Mouse (Mus musculus): ENCODE measurements around the gene Tbx3. TPM values are rescaled to one million over a fixed set of nuclear protein-coding genes. Genes with fewer than 3 reads are reported as not detected.

The Tbx3 gene
- polyA plus RNA-seq, 1 experiment from 2014 or later = 20.6 TPM

DNA sequence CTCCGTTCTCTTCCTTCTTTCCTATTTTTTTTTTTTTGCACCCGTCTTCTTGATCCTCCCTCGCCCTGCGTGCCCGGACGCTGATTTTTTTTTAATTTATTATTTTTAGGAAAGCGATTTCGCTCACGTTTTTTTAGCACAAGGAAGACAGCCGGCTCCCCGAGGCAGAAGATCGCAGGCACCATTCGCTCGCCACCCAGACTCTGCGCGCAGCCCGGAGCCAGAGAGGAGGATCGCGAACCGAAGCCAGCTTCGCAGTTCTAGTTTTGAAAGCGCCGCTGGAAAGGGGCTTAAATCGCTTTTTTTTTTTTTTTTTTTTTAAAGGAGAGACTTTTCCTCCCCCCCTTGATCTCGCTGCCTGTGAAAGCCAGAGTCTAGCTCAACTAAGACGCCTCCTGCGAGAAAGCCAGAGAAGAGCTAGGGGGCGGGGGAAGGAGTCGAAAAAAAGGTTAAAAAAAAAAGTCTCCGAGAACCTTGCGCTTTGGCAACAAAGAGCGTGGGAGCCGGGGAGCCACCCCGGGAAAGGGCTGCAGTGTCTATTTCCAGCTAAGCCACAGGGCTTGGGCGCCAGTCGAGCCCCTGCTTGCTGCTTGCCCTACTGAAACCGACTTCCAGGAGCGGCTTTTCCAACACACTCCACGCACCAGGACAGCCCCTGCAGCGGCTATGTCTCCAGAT is 794 bp downstream of the Tbx3 start:
- peaks cover 21% of the 10 kb centered on the region; the same call in 1 of the 2 replicates for H3K4me1 ChIP-seq (ENCODE audit: control insufficient read depth, insufficient read depth, low read length)
- no peaks in the 10 kb centered on the region for H3K36me3 ChIP-seq (ENCODE audit: control insufficient read depth, insufficient read depth, low read length)
- H3K9ac ChIP-seq (replicated peaks; ENCODE audit: low read depth, low read length) = peak overlapping the region; percentile 67
- no peak for ATAC-seq (ENCODE audit: insufficient number of reproducible peaks, insufficient read depth, low FRiP score, low read depth)
- H3K4me3 ChIP-seq (ENCODE audit: low read depth, low read length) = peak overlapping the region; percentile 44
- H3K9me3 ChIP-seq (ENCODE audit: control insufficient read depth, low read depth, low read length) = no peaks in the 10 kb centered on the region
- peak overlapping the region; percentile 82 for H3K4me2 ChIP-seq (replicated peaks; ENCODE audit: low read depth, low read length)
- peak overlapping the region; percentile 94 for H3K27ac ChIP-seq (ENCODE audit: low read length)
- under 1% methylated on average over 40 of the region's 40 CpGs for WGBS
- H3K27me3 ChIP-seq (ENCODE audit: control insufficient read depth, insufficient read depth, low read length) = peaks cover 25% of the 10 kb centered on the region

GRCm38 (mm10) chr5:119671965-119672347 is 1.5 kb downstream of the Tbx3 start:
- Histone ChIP-seq H3K9ac (replicated peaks; ENCODE audit: low read depth, low read length) (peak overlapping the region; percentile 67), H3K4me2 (replicated peaks; ENCODE audit: low read depth, low read length) (peak overlapping the region; percentile 82), H3K4me1 (ENCODE audit: control insufficient read depth, insufficient read depth, low read length) (peaks cover 21% of the 10 kb centered on the region; the same call in 1 of the 2 replicates), H3K27me3 (ENCODE audit: control insufficient read depth, insufficient read depth, low read length) (peaks cover 20% of the 10 kb centered on the region), H3K36me3 (ENCODE audit: control insufficient read depth, insufficient read depth, low read length) (no peaks in the 10 kb centered on the region), H3K4me3 (ENCODE audit: low read depth, low read length) (peak overlapping the region; percentile 44), H3K9me3 (ENCODE audit: control insufficient read depth, low read depth, low read length) (no peaks in the 10 kb centered on the region), H3K27ac (ENCODE audit: low read length) (peak overlapping the region; percentile 94; the same call in 1 of the 2 replicates)
- under 1% methylated on average over 23 of the region's 23 CpGs for WGBS
- ATAC-seq (ENCODE audit: insufficient number of reproducible peaks, insufficient read depth, low FRiP score, low read depth) = no peak

DNA sequence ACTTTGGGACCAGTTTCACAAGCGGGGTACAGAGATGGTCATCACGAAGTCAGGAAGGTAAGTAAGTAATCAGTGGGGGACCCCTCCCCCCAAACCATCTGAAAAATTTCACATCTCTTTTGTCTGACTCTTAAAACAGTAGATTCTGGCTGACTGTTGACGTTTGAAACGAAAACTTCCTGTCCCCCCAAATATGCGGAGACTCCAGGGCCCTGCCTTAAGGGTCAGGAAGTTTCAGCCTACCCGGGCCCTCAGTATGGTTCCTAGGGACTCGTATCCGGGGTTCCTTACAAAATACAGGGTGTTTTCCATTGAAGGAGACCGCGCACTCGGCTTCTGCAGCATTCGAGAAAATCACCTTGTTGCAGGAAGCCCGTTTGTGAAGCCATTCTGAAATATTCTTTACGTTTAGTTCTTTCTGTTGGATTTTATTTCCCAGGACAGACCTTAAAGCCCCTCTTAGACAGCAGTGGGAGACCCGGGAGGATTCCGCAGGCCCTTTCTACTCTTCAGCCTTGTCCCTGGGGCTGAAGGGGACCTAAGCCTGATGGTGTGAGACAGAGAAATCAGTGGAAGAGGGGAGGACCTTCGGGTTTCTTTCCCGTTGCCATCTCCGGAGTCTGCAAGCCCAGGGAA is 2.0 kb downstream of the Tbx3 start:
- no peaks in the 10 kb centered on the region for H3K9me3 ChIP-seq (ENCODE audit: control insufficient read depth, low read depth, low read length)
- H3K4me2 ChIP-seq (replicated peaks; ENCODE audit: low read depth, low read length) = peak overlapping the region; percentile 82
- peak overlapping the region; percentile 67 for H3K9ac ChIP-seq (replicated peaks; ENCODE audit: low read depth, low read length)
- ATAC-seq (ENCODE audit: insufficient number of reproducible peaks, insufficient read depth, low FRiP score, low read depth) = no peak
- H3K4me3 ChIP-seq (ENCODE audit: low read depth, low read length) = peak overlapping the region; percentile 44
- peaks cover 21% of the 10 kb centered on the region; the same call in 1 of the 2 replicates for H3K4me1 ChIP-seq (ENCODE audit: control insufficient read depth, insufficient read depth, low read length)
- peaks cover 15% of the 10 kb centered on the region for H3K27me3 ChIP-seq (ENCODE audit: control insufficient read depth, insufficient read depth, low read length)
- no peaks in the 10 kb centered on the region for H3K36me3 ChIP-seq (ENCODE audit: control insufficient read depth, insufficient read depth, low read length)
- 3% methylated on average over 19 of the region's 19 CpGs for WGBS
- peak overlapping the region; percentile 94 for H3K27ac ChIP-seq (ENCODE audit: low read length)

DNA sequence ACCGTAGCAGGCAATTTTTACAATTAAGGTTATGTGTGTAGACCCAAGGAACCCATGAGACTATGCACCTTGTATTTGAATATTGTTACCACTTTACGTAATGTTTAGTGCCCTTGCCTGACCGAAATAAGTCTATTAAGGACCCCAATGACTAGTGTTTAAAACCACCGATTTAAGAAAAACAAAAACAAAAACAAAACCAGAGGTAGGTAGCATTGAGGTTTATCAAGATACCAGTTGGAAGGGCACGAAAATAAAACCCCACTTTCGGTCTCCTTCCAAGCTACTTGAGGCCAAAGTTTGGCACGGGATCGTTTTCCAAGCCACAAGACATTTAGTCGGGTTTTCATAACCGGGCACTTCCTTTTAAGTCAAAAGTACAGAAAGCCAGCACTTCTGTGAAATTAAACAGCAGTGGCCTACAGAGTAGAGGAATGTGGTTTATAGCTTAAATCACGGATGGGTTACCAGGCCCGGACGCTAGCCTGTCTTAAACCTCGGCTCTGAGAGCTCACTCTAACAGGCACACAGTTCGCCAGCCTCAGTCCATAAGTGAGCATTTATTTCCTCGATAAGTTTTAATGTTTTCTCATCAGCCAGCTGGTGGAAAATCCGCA is 2.6 kb downstream of the Tbx3 start:
- peak overlapping the region; percentile 5; the same call in 1 of the 2 replicates for H3K27ac ChIP-seq (ENCODE audit: low read length)
- H3K36me3 ChIP-seq (ENCODE audit: control insufficient read depth, insufficient read depth, low read length) = no peaks in the 10 kb centered on the region
- no peaks in the 10 kb centered on the region for H3K9me3 ChIP-seq (ENCODE audit: control insufficient read depth, low read depth, low read length)
- peak overlapping the region; percentile 82 for H3K4me2 ChIP-seq (replicated peaks; ENCODE audit: low read depth, low read length)
- peak overlapping the region; percentile 67; the same call in 1 of the 2 replicates for H3K9ac ChIP-seq (replicated peaks; ENCODE audit: low read depth, low read length)
- peaks cover 17% of the 10 kb centered on the region; the same call in 1 of the 2 replicates for H3K4me1 ChIP-seq (ENCODE audit: control insufficient read depth, insufficient read depth, low read length)
- peak overlapping the region; percentile 44 for H3K4me3 ChIP-seq (ENCODE audit: low read depth, low read length)
- no peak for ATAC-seq (ENCODE audit: insufficient number of reproducible peaks, insufficient read depth, low FRiP score, low read depth)
- peaks cover 13% of the 10 kb centered on the region for H3K27me3 ChIP-seq (ENCODE audit: control insufficient read depth, insufficient read depth, low read length)
- 6% methylated on average over 17 of the region's 17 CpGs for WGBS

GRCm38 (mm10) chr5:119673716-119674605 is 3.5 kb downstream of the Tbx3 start:
- peaks cover 11% of the 10 kb centered on the region; the same call in 1 of the 2 replicates for H3K4me1 ChIP-seq (ENCODE audit: control insufficient read depth, insufficient read depth, low read length)
- no peak for ATAC-seq (ENCODE audit: insufficient number of reproducible peaks, insufficient read depth, low FRiP score, low read depth)
- H3K36me3 ChIP-seq (ENCODE audit: control insufficient read depth, insufficient read depth, low read length) = no peaks in the 10 kb centered on the region
- H3K9me3 ChIP-seq (ENCODE audit: control insufficient read depth, low read depth, low read length) = no peaks in the 10 kb centered on the region
- H3K27me3 ChIP-seq (ENCODE audit: control insufficient read depth, insufficient read depth, low read length) = peaks cover 20% of the 10 kb centered on the region
- no peak overlapping the region; the same call in 1 of the 2 replicates for H3K9ac ChIP-seq (replicated peaks; ENCODE audit: low read depth, low read length)
- H3K4me3 ChIP-seq (ENCODE audit: low read depth, low read length) = peak overlapping the region; percentile 44
- H3K27ac ChIP-seq (ENCODE audit: low read length) = no peak overlapping the region
- H3K4me2 ChIP-seq (replicated peaks; ENCODE audit: low read depth, low read length) = peak overlapping the region; percentile 82
- WGBS = 16% methylated on average over 22 of the region's 22 CpGs

- Histone ChIP-seq H3K9ac (replicated peaks; ENCODE audit: low read depth, low read length) (no peak overlapping the region; the same call in 1 of the 2 replicates), H3K27me3 (ENCODE audit: control insufficient read depth, insufficient read depth, low read length) (peaks cover 16% of the 10 kb centered on the region), H3K27ac (ENCODE audit: low read length) (no peak overlapping the region), H3K36me3 (ENCODE audit: control insufficient read depth, insufficient read depth, low read length) (no peaks in the 10 kb centered on the region), H3K4me2 (replicated peaks; ENCODE audit: low read depth, low read length) (peak overlapping the region; percentile 82), H3K4me1 (ENCODE audit: control insufficient read depth, insufficient read depth, low read length) (peaks cover 4% of the 10 kb centered on the region; the same call in 1 of the 2 replicates), H3K9me3 (ENCODE audit: control insufficient read depth, low read depth, low read length) (no peaks in the 10 kb centered on the region), H3K4me3 (ENCODE audit: low read depth, low read length) (peak overlapping the region; percentile 44)
- 19% methylated on average over 12 of the region's 12 CpGs for WGBS
- ATAC-seq (ENCODE audit: insufficient number of reproducible peaks, insufficient read depth, low FRiP score, low read depth) = no peak
Observed at GRCm38 (mm10) chr5:119674606-119675330, 4.3 kb downstream of the Tbx3 start.

DNA sequence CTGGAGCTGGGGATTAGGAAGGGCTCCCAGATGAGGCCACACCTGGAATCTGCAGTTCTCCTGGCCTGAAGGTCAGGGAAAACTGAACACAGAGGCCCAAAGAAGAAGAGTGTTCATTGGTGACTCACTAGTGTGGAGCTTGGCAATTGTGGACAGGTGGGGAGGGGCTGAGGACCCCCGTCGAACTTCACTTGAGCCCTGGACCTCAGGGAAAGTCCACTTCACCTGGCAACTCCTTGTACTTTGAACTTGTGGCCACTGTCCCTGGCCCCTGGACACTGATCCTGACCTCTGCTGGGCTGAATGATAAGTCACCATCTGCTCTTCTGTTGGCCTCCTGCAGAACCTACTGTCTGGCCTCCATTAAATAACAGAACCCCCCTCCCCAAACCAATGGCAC is 5.8 kb downstream of the Tbx3 start:
- Histone ChIP-seq H3K27me3 (ENCODE audit: control insufficient read depth, insufficient read depth, low read length) (peaks cover 30% of the 10 kb centered on the region), H3K4me3 (ENCODE audit: low read depth, low read length) (no peak overlapping the region), H3K9ac (replicated peaks; ENCODE audit: low read depth, low read length) (no peak overlapping the region), H3K9me3 (ENCODE audit: control insufficient read depth, low read depth, low read length) (no peaks in the 10 kb centered on the region), H3K4me1 (ENCODE audit: control insufficient read depth, insufficient read depth, low read length) (no peaks in the 10 kb centered on the region), H3K36me3 (ENCODE audit: control insufficient read depth, insufficient read depth, low read length) (0 out of 2 replicates have a peak, but pooled peaks cover 3% of the 10 kb centered on the region), H3K27ac (ENCODE audit: low read length) (no peak overlapping the region), H3K4me2 (replicated peaks; ENCODE audit: low read depth, low read length) (no peak overlapping the region)
- ATAC-seq (ENCODE audit: insufficient number of reproducible peaks, insufficient read depth, low FRiP score, low read depth) = no peak
- 48% methylated on average over 2 of the region's 2 CpGs for WGBS
